Mouse (Mus musculus): ENCODE measurements around the gene Gm10778.

- TF ChIP-seq CTCF (IDR thresholded peaks at IDR 0.05; ENCODE audit: low read depth): no peak
- no peak for TF ChIP-seq EP300 (IDR thresholded peaks at IDR 0.05; ENCODE audit: low read depth)
Observed at GRCm38 (mm10) chr10:81604019-81604967, 44.6 kb upstream of the Gm10778 start.
